Mouse (Mus musculus) spleen, adult 2 months (tissue): Measurements from ENCODE around the gene Tbc1d24. TPM values are rescaled to one million over a fixed set of nuclear protein-coding genes. Genes with fewer than 3 reads are reported as not detected.

Experiments
- DNase-seq, 2 experiments: peaks; one replicate each; pipeline versions ENCODE4 v3.0.0 to v3.0.0-alpha.2; 2012 to 2021; ENCODE audit warnings: low spot score in 2 of 2, low read depth in 1 of 2
- H3K27ac ChIP-seq: fragments of 200-500 bp; 2 replicates; pipeline ENCODE4 v1.5.1; 2012; ENCODE audit warnings: low read length, inconsistent platforms; ENCODE audit not compliant: insufficient read depth
- H3K27me3 ChIP-seq: fragments of 200-500 bp; 2 replicates; pipeline ENCODE4 v1.6.1; 2012; ENCODE audit warnings: mild to moderate bottlenecking, moderate library complexity, low read length, inconsistent platforms; ENCODE audit not compliant: control insufficient read depth, insufficient read depth
- H3K36me3 ChIP-seq: fragments of 200-500 bp; 2 replicates; pipeline ENCODE4 v1.6.1; 2012; ENCODE audit warnings: mild to moderate bottlenecking, low read length, inconsistent platforms; ENCODE audit not compliant: control insufficient read depth, insufficient read depth
- H3K4me1 ChIP-seq: fragments of 200-500 bp; 2 replicates; pipeline ENCODE4 v1.6.1; 2011; ENCODE audit warnings: inconsistent platforms; ENCODE audit not compliant: control insufficient read depth, insufficient read depth, insufficient read length
- H3K4me3 ChIP-seq: fragments of 200-500 bp; 2 replicates; pipeline ENCODE4 v1.5.1; 2011; ENCODE audit warnings: mild to moderate bottlenecking, inconsistent platforms; ENCODE audit not compliant: insufficient read depth, insufficient read length; ENCODE audit errors: extremely low read depth
- CTCF ChIP-seq: fragments of 200-500 bp; IDR thresholded peaks from 2 replicates; pipeline ENCODE4 v1.5.1; 2011; ENCODE audit warnings: mild to moderate bottlenecking, inconsistent platforms; ENCODE audit not compliant: insufficient read depth, insufficient read length, insufficient replicate concordance; ENCODE audit errors: extremely low read depth
- POLR2A ChIP-seq: fragments of 200-500 bp; IDR thresholded peaks from 2 replicates; pipeline ENCODE4 v1.6.1; 2011; ENCODE audit warnings: low read depth, low read length, inconsistent platforms
- WGBS: fragments of 180-500 bp; shearing (Covaris S2); methylation state at CpG from one replicate; pipeline ENCODE4 v1.1.7; 2018; 5-methylcytosine and 5-hydroxymethylcytosine counted together
- polyA plus RNA-seq: library from polyadenylated mRNA; depleted of rRNA; stranded (reverse); fragments of >200 nt; gene quantifications from 2 replicates; pipeline ENCODE4 v1.2.3, GENCODE M21; 2012

Tbc1d24 gene
- polyA plus RNA-seq, 1 experiment: 5.9 TPM

GRCm38 (mm10) chr17:24162584-24163175, 42.7 kb downstream of the Tbc1d24 start:
- 2% methylated on average over 17 of the region's 17 CpGs for WGBS

DNA sequence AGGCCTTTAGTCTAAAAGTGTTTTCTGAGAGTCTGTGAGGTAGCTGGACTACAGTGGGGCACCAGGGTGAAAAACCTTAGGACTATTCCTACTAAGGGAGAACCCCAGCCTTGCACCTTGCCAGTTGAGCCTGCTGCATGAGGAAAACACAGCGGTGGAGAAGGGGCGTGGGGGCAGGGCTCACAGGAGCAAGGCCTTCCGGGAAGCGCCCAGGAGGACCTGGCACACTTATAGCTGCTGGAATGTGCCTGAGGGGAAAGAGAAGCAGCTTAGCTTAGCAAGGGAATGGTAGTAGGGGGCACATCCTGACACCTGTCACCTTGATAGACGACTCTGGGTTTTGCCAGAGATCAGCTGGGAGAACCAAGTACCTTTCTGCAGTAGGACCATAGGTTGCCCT, 43.9 kb downstream of the Tbc1d24 start:
- WGBS: 89% methylated on average over 5 of the region's 5 CpGs
- Histone ChIP-seq H3K4me1 (peaks cover 7% of the 10 kb centered on the region), H3K27me3 (no peaks in the 10 kb centered on the region), H3K4me3 (no peak overlapping the region), H3K27ac (no peak overlapping the region), H3K36me3 (peaks cover 2% of the 10 kb centered on the region; the same call in 1 of the 2 replicates)
- DNase-seq: no peak
- no peak for TF ChIP-seq POLR2A
- TF ChIP-seq CTCF: no peak

More at GRCm38 (mm10) chr17:24162584-24163175, 42.7 kb downstream of the Tbc1d24 start:
- H3K27me3 ChIP-seq: no peaks in the 10 kb centered on the region
- no peak for DNase-seq
- peaks cover 8% of the 10 kb centered on the region for H3K4me1 ChIP-seq
- no peak for TF ChIP-seq POLR2A
- TF ChIP-seq CTCF: no peak
- H3K36me3 ChIP-seq: no peaks in the 10 kb centered on the region; the same call in 1 of the 2 replicates
- H3K4me3 ChIP-seq: peak overlapping the region; percentile 92
- peak overlapping the region; percentile 77; the same call in 1 of the 2 replicates for H3K27ac ChIP-seq

DNA sequence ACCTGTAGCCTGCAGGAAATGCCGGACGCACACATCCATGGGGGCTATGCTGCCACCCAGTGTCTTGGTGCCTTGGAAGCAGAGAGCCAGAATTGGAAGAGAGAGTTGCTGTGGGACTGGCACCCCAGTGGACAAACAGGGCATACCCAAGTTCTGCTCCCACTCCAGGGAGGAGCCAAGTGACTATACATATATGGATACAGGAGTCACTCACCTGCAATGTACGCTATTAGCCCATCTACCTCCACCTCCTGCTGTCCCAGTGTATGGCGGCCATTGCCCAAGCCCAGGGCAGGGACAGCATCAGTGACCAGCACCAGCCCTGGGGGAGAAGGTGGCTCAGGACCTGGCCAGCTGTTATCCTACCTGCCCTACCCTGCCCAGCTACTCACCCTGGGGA, 47.8 kb downstream of the Tbc1d24 start:
- Histone ChIP-seq H3K4me1 (peaks cover 1% of the 10 kb centered on the region; the same call in 1 of the 2 replicates), H3K27me3 (no peaks in the 10 kb centered on the region), H3K27ac (no peak overlapping the region), H3K4me3 (no peak overlapping the region), H3K36me3 (peaks cover 3% of the 10 kb centered on the region)
- TF ChIP-seq CTCF (no peak), POLR2A (no peak)
- no peak for DNase-seq
- 97% methylated on average over 4 of the region's 4 CpGs for WGBS

- Histone ChIP-seq H3K27me3 (no peaks in the 10 kb centered on the region), H3K4me3 (no peak overlapping the region), H3K36me3 (peaks cover 3% of the 10 kb centered on the region), H3K27ac (no peak overlapping the region), H3K4me1 (no peaks in the 10 kb centered on the region)
- 95% methylated on average over 6 of the region's 6 CpGs for WGBS
- TF ChIP-seq POLR2A (no peak), CTCF (no peak)
- DNase-seq: no peak
These were observed 48.2 kb downstream of the Tbc1d24 start for GRCm38 (mm10) chr17:24157121-24157520.

DNA sequence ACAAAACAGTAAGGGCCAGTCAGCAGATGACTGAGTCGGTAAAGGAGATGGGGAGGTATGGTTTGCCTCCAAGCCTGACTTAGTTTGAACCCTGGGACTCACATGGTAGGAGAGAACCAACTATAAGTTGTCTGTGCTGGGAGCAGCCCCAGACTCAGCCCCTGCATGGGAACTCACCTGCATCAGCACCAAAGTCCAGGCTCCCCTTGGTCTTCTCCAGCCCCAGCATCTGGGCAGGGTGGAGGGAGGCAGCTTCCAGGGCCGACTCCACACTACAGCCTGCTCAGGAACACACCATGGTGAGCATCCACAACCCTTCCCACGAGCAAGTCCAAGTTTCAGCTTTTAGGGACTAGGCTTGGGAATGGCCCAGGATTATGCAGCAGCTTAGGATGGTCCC, 49.0 kb downstream of the Tbc1d24 start:
- peaks cover 3% of the 10 kb centered on the region for H3K36me3 ChIP-seq
- H3K27ac ChIP-seq: no peak overlapping the region
- TF ChIP-seq CTCF: no peak
- no peak for TF ChIP-seq POLR2A
- DNase-seq: no peak
- no peak overlapping the region for H3K4me3 ChIP-seq
- H3K27me3 ChIP-seq: no peaks in the 10 kb centered on the region
- no peaks in the 10 kb centered on the region for H3K4me1 ChIP-seq
- WGBS: 93% methylated on average over 3 of the region's 3 CpGs

DNA sequence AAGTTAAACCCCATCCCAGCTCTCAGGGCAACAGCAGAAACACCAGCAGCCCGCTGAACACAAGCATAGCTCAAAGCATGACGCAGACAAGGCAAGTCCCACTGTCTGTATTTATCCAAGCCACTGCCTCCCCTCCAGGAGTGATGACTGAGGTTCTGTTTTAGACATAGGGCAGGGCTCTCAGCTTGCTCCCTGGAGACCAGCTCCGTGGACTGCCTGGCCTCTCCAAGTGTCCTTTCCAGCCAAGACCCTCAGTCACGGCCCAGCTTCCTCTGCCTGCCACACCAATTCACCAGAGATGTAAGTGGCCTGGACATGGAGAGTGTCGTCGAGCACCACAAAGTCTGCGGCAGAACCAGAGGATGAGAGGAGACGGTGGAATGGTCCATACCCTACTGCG, 49.6 kb downstream of the Tbc1d24 start:
- WGBS: 96% methylated on average over 9 of the region's 9 CpGs
- Histone ChIP-seq H3K4me1 (no peaks in the 10 kb centered on the region), H3K27me3 (no peaks in the 10 kb centered on the region), H3K4me3 (no peak overlapping the region), H3K27ac (no peak overlapping the region), H3K36me3 (peaks cover 3% of the 10 kb centered on the region)
- no peak for DNase-seq
- TF ChIP-seq CTCF: no peak
- no peak for TF ChIP-seq POLR2A

- Histone ChIP-seq H3K27ac (no peak overlapping the region), H3K27me3 (no peaks in the 10 kb centered on the region), H3K4me1 (no peaks in the 10 kb centered on the region), H3K4me3 (no peak overlapping the region), H3K36me3 (peaks cover 3% of the 10 kb centered on the region)
- TF ChIP-seq CTCF (no peak), POLR2A (no peak)
- WGBS: 75% methylated on average over 3 of the region's 3 CpGs
- no peak for DNase-seq
These were observed 50.9 kb downstream of the Tbc1d24 start for GRCm38 (mm10) chr17:24154463-24154862.
